Mouse (Mus musculus) lung, postnatal 10 days (tissue): ENCODE measurements around the gene Fam19a3.
A peak's percentile ranks its signal among the peaks of the same experiment; 100 is the strongest.

Experiments
- DNase-seq: peaks from one replicate; pipeline ENCODE4 v3.0.0; 2021

Fam19a3 gene

GRCm38 (mm10) chr3:104758869-104759268, 22.8 kb downstream of the Fam19a3 start:
- no peak for DNase-seq

GRCm38 (mm10) chr3:104758406-104758805, 23.2 kb downstream of the Fam19a3 start:
- peak; percentile 76 for DNase-seq

GRCm38 (mm10) chr3:104752845-104753244, 28.8 kb downstream of the Fam19a3 start:
- DNase-seq = peak; percentile 25

- DNase-seq = no peak
Measured at GRCm38 (mm10) chr3:104743864-104744263, 37.8 kb downstream of the Fam19a3 start.

- DNase-seq = no peak
Measured at GRCm38 (mm10) chr3:104743161-104743560, 38.5 kb downstream of the Fam19a3 start.

GRCm38 (mm10) chr3:104741954-104742353, 39.7 kb downstream of the Fam19a3 start:
- DNase-seq = no peak

- no peak for DNase-seq
Measured at GRCm38 (mm10) chr3:104734654-104735053, 47.0 kb downstream of the Fam19a3 start.

GRCm38 (mm10) chr3:104732907-104733306, 48.7 kb downstream of the Fam19a3 start:
- DNase-seq = no peak

GRCm38 (mm10) chr3:104729270-104729839, 52.3 kb downstream of the Fam19a3 start:
- no peak for DNase-seq
